Mouse (Mus musculus) lung, adult 18-20 months (tissue): ENCODE measurements around the gene Zc3h10.
"Not testable (repeated sequence)": the region's sequence is repeated elsewhere in the genome, so short reads cannot be mapped to it uniquely, and the experiment has no call there.

Experiments
- DNase-seq, 2 experiments: peaks; one replicate each; pipeline ENCODE4 v3.0.0; 2022; ENCODE audit warnings: mixed read lengths in 2 of 2

Gene Zc3h10

DNA sequence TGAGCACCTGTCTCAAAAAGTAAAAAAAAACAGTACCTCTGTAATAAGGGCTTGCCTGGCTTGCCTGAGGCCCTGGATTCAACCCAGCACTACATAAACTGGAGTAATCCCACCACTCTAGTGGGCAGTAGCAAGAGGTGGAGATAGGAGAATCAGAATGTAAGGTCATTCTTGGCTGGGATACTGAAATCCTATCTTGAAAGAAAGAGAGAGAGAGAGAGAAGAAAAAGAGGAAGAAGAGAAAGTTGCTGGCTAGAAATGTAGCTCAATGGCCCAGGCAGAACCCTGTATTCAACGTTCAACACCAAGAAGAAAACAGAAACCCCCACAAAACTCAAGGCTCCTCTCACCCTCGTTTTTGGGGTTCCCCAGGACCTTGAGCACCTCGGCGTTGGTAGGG is 51.7 kb downstream of the Zc3h10 start:
- DNase-seq, result no peak

DNA sequence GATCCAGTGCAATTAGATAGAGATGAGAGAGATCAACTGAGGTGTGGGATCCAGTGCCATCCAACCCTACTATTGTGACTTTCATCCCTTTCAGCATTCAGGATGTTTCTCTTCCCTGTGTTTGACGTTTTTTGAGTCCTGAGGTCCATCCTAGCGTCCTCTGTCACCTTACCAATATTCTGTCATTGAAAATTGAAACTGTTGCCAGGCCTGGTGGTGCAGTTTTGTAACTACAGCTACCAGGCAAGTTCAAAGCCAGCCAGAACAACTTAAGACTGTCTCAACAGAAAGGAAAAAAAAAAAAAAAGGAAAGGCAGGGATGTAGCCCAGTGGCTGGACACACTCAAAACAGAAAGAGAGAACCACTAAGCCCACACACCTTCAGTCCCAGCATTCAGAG is 52.3 kb downstream of the Zc3h10 start:
- DNase-seq, result no peak

DNA sequence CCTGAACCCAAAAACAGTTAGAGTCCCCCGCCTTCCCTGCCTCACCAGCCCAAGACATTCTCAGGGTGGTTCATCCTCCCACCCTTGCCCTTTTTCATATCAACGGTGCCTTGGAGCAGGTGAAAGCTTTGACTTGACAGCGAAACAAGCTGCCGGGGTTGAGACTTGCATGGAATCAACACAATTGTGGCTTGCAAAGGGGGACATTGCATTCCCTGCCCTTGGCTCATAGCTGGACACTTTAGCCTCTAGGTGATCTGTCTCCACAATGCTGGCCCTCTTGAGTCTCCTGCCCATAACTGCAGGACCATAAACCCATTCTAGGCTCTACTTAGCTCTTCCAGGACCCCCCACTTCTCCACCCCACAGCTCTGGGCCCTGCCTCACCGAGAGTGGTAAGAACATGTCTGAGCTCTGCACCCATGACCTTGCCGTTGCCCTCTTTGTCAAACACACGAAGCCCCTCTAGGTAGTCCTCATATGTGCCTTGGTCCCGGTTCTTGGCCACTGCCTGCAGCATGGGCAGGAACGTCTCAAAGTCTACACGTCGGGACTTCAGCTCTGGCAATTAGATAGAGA is 52.8 kb downstream of the Zc3h10 start:
- DNase-seq, result no peak

DNA sequence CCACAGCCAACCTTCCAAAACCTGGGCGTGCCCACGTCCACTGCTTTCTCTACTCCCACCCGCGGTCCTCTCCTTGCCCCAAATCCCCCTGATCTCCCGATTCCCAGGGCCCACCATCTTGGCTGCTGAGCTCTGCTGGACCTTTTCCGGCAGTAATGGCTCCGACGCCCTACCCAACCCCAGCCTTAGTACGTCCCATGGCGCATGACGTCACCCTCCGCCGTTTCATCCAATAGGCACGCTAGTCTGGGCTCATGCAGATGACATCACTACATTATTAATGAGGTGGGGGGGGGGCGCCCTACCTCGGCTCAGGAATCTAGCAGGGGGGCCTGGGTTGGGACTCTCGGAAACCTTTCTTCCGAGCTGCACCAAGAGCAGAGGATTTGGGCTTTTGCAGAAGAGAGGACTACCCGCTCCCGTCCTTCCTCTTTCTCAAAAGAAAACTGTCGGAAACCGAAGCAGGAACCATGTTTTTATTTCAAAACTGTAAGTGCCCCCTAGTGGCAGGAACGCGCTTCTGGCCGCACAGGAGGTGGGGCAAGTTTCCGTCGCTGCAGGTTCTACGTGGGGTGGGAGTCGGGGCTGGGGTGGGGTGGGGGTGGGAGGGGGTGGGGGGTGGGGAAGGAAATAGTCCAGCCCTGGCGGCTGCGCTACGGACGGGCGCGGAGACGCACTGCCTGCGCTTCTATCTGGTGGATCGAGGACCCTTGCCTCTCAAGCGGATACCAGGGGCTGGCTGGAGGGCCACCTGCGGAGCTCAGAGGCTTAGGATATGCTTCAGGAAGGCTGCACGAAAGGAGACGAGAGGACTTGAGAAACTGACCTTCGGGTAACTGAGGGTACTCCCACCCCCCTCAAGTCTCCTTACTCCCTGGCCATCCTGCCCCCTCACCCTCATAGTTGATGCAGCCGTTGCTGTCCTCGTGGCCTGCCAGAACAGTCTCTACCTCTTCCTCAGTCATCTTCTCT is 53.6 kb downstream of the Zc3h10 start, which contains the start of gene Myl6:
Gene Myl6 (minus strand): TSS at position 451 of the 972 bp plus-strand sequence.
- DNase-seq, result peak; percentile 99

DNA sequence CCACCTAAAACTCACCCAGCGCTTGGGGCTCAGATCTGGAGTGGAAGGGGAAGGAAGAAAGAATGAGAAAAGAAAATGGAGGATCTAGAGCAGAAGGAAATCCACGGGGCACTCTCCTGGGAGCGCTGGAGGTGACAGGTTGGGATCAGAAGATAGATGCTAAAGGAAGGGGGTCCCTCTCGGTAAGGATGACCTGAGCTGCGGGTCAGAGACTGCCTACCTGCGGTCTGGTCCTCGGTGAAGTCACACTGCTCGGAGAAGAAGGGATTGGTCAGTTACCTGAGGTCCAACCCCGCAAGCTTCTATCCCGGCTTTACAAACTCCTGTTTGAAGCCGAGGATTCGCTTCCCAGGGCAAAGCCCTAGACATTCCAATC is 54.3 kb downstream of the Zc3h10 start:
- DNase-seq, result no peak

GRCm38 (mm10) chr10:128492633-128493311 is 54.8 kb downstream of the Zc3h10 start:
- peak; percentile 89 to 91 for DNase-seq

DNA sequence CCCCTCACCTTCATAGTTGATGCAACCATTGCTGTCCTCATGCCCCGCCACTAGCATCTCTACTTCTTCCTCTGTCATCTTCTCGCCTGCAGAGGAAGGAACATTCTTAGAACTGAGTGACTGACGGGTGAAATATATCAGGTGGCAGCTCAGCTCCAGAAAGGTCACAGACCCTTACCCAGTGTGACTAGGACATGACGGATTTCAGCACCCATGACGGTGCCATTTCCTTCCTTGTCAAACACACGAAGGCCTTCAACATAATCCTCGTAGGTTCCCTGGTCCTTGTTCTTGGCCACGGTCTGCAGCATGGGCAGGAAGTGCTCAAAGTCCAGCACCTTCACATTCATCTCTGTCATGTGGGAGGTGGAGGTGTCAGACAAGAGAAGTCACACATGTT is 55.5 kb downstream of the Zc3h10 start:
- DNase-seq, result not testable (repeated sequence)
